Mouse (Mus musculus) forebrain, embryonic 16.5 days (tissue): ENCODE measurements at regions not wholly inside any gene's neighbourhood (a gene's known extent, or its start where the extent isn't known, plus 50 kb on each side); places are given as distances from the start of the nearest gene placed in this dataset.
A peak's percentile ranks its signal among the peaks of the same experiment; 100 is the strongest.

Experiments
- ATAC-seq: fragments of 200-750 bp; cut with Nextera tagmentation; 2 replicates; pipeline ENCODE4 v1.8.0; 2017; ENCODE audit warnings: mild to moderate bottlenecking, moderate library complexity
- H3K27ac ChIP-seq: fragments of 300-500 bp; sonication (generic); 2 replicates; pipeline ENCODE4 v1.5.1; 2014; ENCODE audit warnings: low read length, control low read depth
- H3K27me3 ChIP-seq: fragments of 300-500 bp; sonication (generic); replicated peaks from 2 replicates; pipeline ENCODE4 v1.6.1; 2014; ENCODE audit warnings: low read length; ENCODE audit not compliant: control insufficient read depth, insufficient read depth
- H3K36me3 ChIP-seq: fragments of 300-500 bp; sonication (generic); 2 replicates; pipeline ENCODE4 v1.6.1; 2014; ENCODE audit not compliant: control insufficient read depth, insufficient read depth
- H3K4me1 ChIP-seq: fragments of 300-500 bp; sonication (generic); replicated peaks from 2 replicates; pipeline ENCODE4 v1.6.1; 2014; ENCODE audit warnings: low read length; ENCODE audit not compliant: control insufficient read depth, insufficient read depth
- H3K4me2 ChIP-seq: fragments of 300-500 bp; sonication (generic); 2 replicates; pipeline ENCODE4 v1.6.1; 2014; ENCODE audit warnings: mild to moderate bottlenecking, low read length, control low read depth
- H3K4me3 ChIP-seq: fragments of 300-500 bp; sonication (generic); replicated peaks from 2 replicates; pipeline ENCODE4 v1.5.1; 2014; ENCODE audit warnings: mild to moderate bottlenecking, low read length, control low read depth
- H3K9ac ChIP-seq: fragments of 300-500 bp; sonication (generic); replicated peaks from 2 replicates; pipeline ENCODE4 v1.6.1; 2014; ENCODE audit warnings: low read depth, low read length, control low read depth
- H3K9me3 ChIP-seq: fragments of 300-500 bp; sonication (generic); 2 replicates; pipeline ENCODE4 v1.6.1; 2016; ENCODE audit warnings: low read length; ENCODE audit not compliant: control insufficient read depth
- WGBS: fragments of 180-500 bp; shearing (Covaris S2); extraction: QIAGEN DNeasy Blood & Tissue Kit; methylation state at CpG from one replicate; pipeline ENCODE4 v1.1.7; 2014; 5-methylcytosine and 5-hydroxymethylcytosine counted together

GRCm38 (mm10) chr6:126588761-126589160, 53.5 kb upstream of the Kcna5 start:
- 88% methylated on average over 5 of the region's 5 CpGs for WGBS
- H3K27ac ChIP-seq = no peak overlapping the region
- H3K4me3 ChIP-seq = no peak overlapping the region
- H3K4me2 ChIP-seq = no peak overlapping the region
- no peak overlapping the region for H3K9ac ChIP-seq
- no peaks in the 10 kb centered on the region for H3K9me3 ChIP-seq
- ATAC-seq = no peak
- peaks cover 16% of the 10 kb centered on the region for H3K4me1 ChIP-seq
- H3K27me3 ChIP-seq = no peaks in the 10 kb centered on the region
- H3K36me3 ChIP-seq = no peaks in the 10 kb centered on the region

GRCm38 (mm10) chr6:126587476-126587875, 52.3 kb upstream of the Kcna5 start:
- H3K9me3 ChIP-seq = no peaks in the 10 kb centered on the region
- H3K27ac ChIP-seq = no peak overlapping the region
- H3K9ac ChIP-seq = no peak overlapping the region
- H3K27me3 ChIP-seq = no peaks in the 10 kb centered on the region
- 85% methylated on average over 1 of the region's 1 CpGs for WGBS
- no peak for ATAC-seq
- peaks cover 11% of the 10 kb centered on the region; the same call in 1 of the 2 replicates for H3K4me1 ChIP-seq
- no peak overlapping the region for H3K4me3 ChIP-seq
- no peaks in the 10 kb centered on the region for H3K36me3 ChIP-seq
- no peak overlapping the region for H3K4me2 ChIP-seq

GRCm38 (mm10) chr6:126585813-126586212, 50.6 kb upstream of the Kcna5 start:
- Histone ChIP-seq H3K4me3 (no peak overlapping the region), H3K4me1 (peaks cover 11% of the 10 kb centered on the region; the same call in 1 of the 2 replicates), H3K27ac (peak overlapping the region; percentile 77), H3K9ac (no peak overlapping the region), H3K27me3 (no peaks in the 10 kb centered on the region), H3K36me3 (no peaks in the 10 kb centered on the region), H3K4me2 (no peak overlapping the region), H3K9me3 (no peaks in the 10 kb centered on the region)
- 47% methylated on average over 7 of the region's 7 CpGs for WGBS
- peak; percentile 93 for ATAC-seq
